Mouse (Mus musculus): ENCODE measurements at regions not wholly inside any gene's neighbourhood (a gene's known extent, or its start where the extent isn't known, plus 50 kb on each side); places are given as distances from the start of the nearest gene placed in this dataset.

- WGBS, result 2% methylated on average over 10 of the region's 10 CpGs
- Histone ChIP-seq H3K79me2 (replicated peaks; ENCODE audit: control insufficient read depth, insufficient read depth, low read length) (no peaks in the 10 kb centered on the region), H3K27ac (no peak overlapping the region), H3K27me3 (ENCODE audit: control insufficient read depth, insufficient read depth, low read length) (no peaks in the 10 kb centered on the region), H3K4me1 (ENCODE audit: control insufficient read depth, insufficient read depth, low read length) (peaks cover 2% of the 10 kb centered on the region; the same call in 1 of the 2 replicates), H3K9ac (ENCODE audit: low read depth, low read length) (no peak overlapping the region), H3K4me3 (no peak overlapping the region), H3K36me3 (ENCODE audit: control insufficient read depth, insufficient read depth, low read length) (no peaks in the 10 kb centered on the region)
- TF ChIP-seq POLR2A (IDR thresholded peaks at IDR 0.05; ENCODE audit: insufficient read depth, low read depth, low read length), result no peak
- peak; percentile 92 for TF ChIP-seq CTCF (IDR thresholded peaks at IDR 0.05)
- TF ChIP-seq EP300 (IDR thresholded peaks at IDR 0.05; ENCODE audit: insufficient read depth, low read depth, low read length), result peak; percentile 51; the same call in 1 of the 2 replicates
- intact Hi-C loops (cut with DNase I), result loop anchor here (1.0 to 10.0 kb wide), 3 partner anchors 175 to 258 kb away; no protein-coding TSS in a partner anchor
- no peak for DNase-seq
These were observed 75.3 kb upstream of the Btg3 start for GRCm38 (mm10) chr16:78452303-78452702.

DNA sequence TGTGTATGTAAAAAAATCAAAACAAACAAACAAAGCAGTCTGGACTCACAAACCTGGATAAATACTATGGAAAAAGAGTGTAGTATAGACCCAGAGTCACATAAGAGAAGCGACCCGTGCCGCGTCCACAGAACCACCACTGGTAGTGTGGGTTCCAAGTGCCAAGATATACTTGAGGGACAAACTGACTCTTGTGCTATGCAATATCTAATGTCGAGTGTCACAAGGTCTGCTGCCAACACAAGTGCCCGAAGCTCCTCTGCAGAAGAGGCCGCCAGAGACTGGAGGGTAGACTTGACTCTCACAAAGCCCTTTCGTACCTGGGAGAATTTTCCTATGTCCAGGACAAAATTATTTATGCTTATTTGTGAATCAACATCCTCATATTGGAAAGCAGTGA, 74.8 kb upstream of the Btg3 start:
- TF ChIP-seq CTCF (IDR thresholded peaks at IDR 0.05), result no peak
- TF ChIP-seq POLR2A (IDR thresholded peaks at IDR 0.05; ENCODE audit: insufficient read depth, low read depth, low read length), result no peak
- no peak for TF ChIP-seq EP300 (IDR thresholded peaks at IDR 0.05; ENCODE audit: insufficient read depth, low read depth, low read length)
- WGBS, result 66% methylated on average over 8 of the region's 8 CpGs
- H3K4me3 ChIP-seq, result no peak overlapping the region
- H3K4me1 ChIP-seq (ENCODE audit: control insufficient read depth, insufficient read depth, low read length), result peaks cover 2% of the 10 kb centered on the region; the same call in 1 of the 2 replicates
- no peak overlapping the region for H3K9ac ChIP-seq (ENCODE audit: low read depth, low read length)
- intact Hi-C loops (cut with DNase I), result loop anchor here (1.0 to 10.0 kb wide), 3 partner anchors 176 to 257 kb away; no protein-coding TSS in a partner anchor
- H3K27me3 ChIP-seq (ENCODE audit: control insufficient read depth, insufficient read depth, low read length), result no peaks in the 10 kb centered on the region
- no peak for DNase-seq
- H3K36me3 ChIP-seq (ENCODE audit: control insufficient read depth, insufficient read depth, low read length), result no peaks in the 10 kb centered on the region
- H3K27ac ChIP-seq, result peak overlapping the region; percentile 9; the same call in 1 of the 2 replicates
- no peaks in the 10 kb centered on the region for H3K79me2 ChIP-seq (replicated peaks; ENCODE audit: control insufficient read depth, insufficient read depth, low read length)

DNA sequence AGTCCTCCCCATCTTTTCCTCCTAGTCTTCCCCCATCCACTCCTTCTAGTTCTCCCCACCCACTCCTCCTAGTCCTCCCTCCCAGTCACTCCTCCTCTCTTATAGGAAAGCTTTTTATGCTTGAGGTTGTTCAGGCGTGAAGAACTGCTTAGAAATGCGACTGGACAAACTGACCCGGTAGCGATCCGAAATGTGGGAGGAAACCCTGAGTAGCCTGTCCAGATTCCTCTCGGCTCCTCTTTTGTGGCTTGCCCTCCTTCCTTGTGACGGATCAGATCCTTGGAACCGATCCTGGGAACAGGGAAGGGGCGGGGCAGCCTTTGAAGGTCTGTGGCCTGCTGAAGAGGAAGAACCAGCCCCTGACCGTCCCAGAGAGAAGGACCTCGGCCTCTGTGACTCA, 74.3 kb upstream of the Btg3 start:
- Histone ChIP-seq H3K36me3 (ENCODE audit: control insufficient read depth, insufficient read depth, low read length) (no peaks in the 10 kb centered on the region), H3K27me3 (ENCODE audit: control insufficient read depth, insufficient read depth, low read length) (no peaks in the 10 kb centered on the region), H3K4me1 (ENCODE audit: control insufficient read depth, insufficient read depth, low read length) (peaks cover 2% of the 10 kb centered on the region; the same call in 1 of the 2 replicates), H3K27ac (peak overlapping the region; percentile 9; the same call in 1 of the 2 replicates), H3K4me3 (no peak overlapping the region), H3K9ac (ENCODE audit: low read depth, low read length) (no peak overlapping the region), H3K79me2 (replicated peaks; ENCODE audit: control insufficient read depth, insufficient read depth, low read length) (no peaks in the 10 kb centered on the region)
- peak in 1 of 2 experiments; percentile 17 for DNase-seq
- WGBS, result 47% methylated on average over 11 of the region's 11 CpGs
- intact Hi-C loops (cut with DNase I), result loop anchor here (10.0 kb wide), 1 partner anchor 256 kb away; no protein-coding TSS in a partner anchor
- TF ChIP-seq CTCF (IDR thresholded peaks at IDR 0.05) (no peak), EP300 (IDR thresholded peaks at IDR 0.05; ENCODE audit: insufficient read depth, low read depth, low read length) (no peak), POLR2A (IDR thresholded peaks at IDR 0.05; ENCODE audit: insufficient read depth, low read depth, low read length) (no peak)

- Histone ChIP-seq H3K27me3 (ENCODE audit: control insufficient read depth, insufficient read depth, low read length) (no peaks in the 10 kb centered on the region), H3K4me1 (ENCODE audit: control insufficient read depth, insufficient read depth, low read length) (peaks cover 2% of the 10 kb centered on the region; the same call in 1 of the 2 replicates), H3K27ac (no peak overlapping the region), H3K79me2 (replicated peaks; ENCODE audit: control insufficient read depth, insufficient read depth, low read length) (no peaks in the 10 kb centered on the region), H3K36me3 (ENCODE audit: control insufficient read depth, insufficient read depth, low read length) (no peaks in the 10 kb centered on the region), H3K4me3 (no peak overlapping the region), H3K9ac (ENCODE audit: low read depth, low read length) (no peak overlapping the region)
- no peak for DNase-seq
- WGBS, result 99% methylated on average over 8 of the region's 8 CpGs
- intact Hi-C loops (cut with DNase I), result no loop called here
- TF ChIP-seq CTCF (IDR thresholded peaks at IDR 0.05) (no peak), EP300 (IDR thresholded peaks at IDR 0.05; ENCODE audit: insufficient read depth, low read depth, low read length) (no peak)
These were observed 72.2 kb upstream of the Btg3 start for GRCm38 (mm10) chr16:78449231-78449630.

- Histone ChIP-seq H3K79me2 (replicated peaks; ENCODE audit: control insufficient read depth, insufficient read depth, low read length) (no peaks in the 10 kb centered on the region), H3K27me3 (ENCODE audit: control insufficient read depth, insufficient read depth, low read length) (no peaks in the 10 kb centered on the region), H3K4me1 (ENCODE audit: control insufficient read depth, insufficient read depth, low read length) (no peaks in the 10 kb centered on the region), H3K4me3 (no peak overlapping the region), H3K36me3 (ENCODE audit: control insufficient read depth, insufficient read depth, low read length) (no peaks in the 10 kb centered on the region), H3K27ac (no peak overlapping the region), H3K9ac (ENCODE audit: low read depth, low read length) (no peak overlapping the region)
- WGBS, result 86% methylated on average over 8 of the region's 8 CpGs
- intact Hi-C loops (cut with DNase I), result no loop called here
- no peak for DNase-seq
- TF ChIP-seq EP300 (IDR thresholded peaks at IDR 0.05; ENCODE audit: insufficient read depth, low read depth, low read length) (no peak), CTCF (IDR thresholded peaks at IDR 0.05) (no peak), POLR2A (IDR thresholded peaks at IDR 0.05; ENCODE audit: insufficient read depth, low read depth, low read length) (no peak)
These were observed 66.3 kb upstream of the Btg3 start for GRCm38 (mm10) chr16:78443262-78443661.

GRCm38 (mm10) chr16:78442830-78443229, 65.8 kb upstream of the Btg3 start:
- no peak for TF ChIP-seq CTCF (IDR thresholded peaks at IDR 0.05)
- TF ChIP-seq EP300 (IDR thresholded peaks at IDR 0.05; ENCODE audit: insufficient read depth, low read depth, low read length), result no peak
- TF ChIP-seq POLR2A (IDR thresholded peaks at IDR 0.05; ENCODE audit: insufficient read depth, low read depth, low read length), result no peak
- DNase-seq, result no peak
- intact Hi-C loops (cut with DNase I), result no loop called here
- Histone ChIP-seq H3K36me3 (ENCODE audit: control insufficient read depth, insufficient read depth, low read length) (no peaks in the 10 kb centered on the region), H3K4me3 (no peak overlapping the region), H3K4me1 (ENCODE audit: control insufficient read depth, insufficient read depth, low read length) (no peaks in the 10 kb centered on the region), H3K27ac (no peak overlapping the region), H3K27me3 (ENCODE audit: control insufficient read depth, insufficient read depth, low read length) (no peaks in the 10 kb centered on the region), H3K79me2 (replicated peaks; ENCODE audit: control insufficient read depth, insufficient read depth, low read length) (no peaks in the 10 kb centered on the region), H3K9ac (ENCODE audit: low read depth, low read length) (no peak overlapping the region)
- 84% methylated on average over 7 of the region's 7 CpGs for WGBS

Data from heart, adult 2 months (tissue).